Mouse (Mus musculus) CH12.LX (cell line): Measurements from ENCODE around the gene Nek6.

ENCODE experiments used
- BHLHE40 ChIP-seq: IDR thresholded peaks from 2 replicates; pipeline ENCODE4 v1.6.1; 2011; ENCODE audit warnings: mild to moderate bottlenecking, low read depth, low read length, improper control_type of control experiment
- CHD2 ChIP-seq: IDR thresholded peaks from 2 replicates; pipeline ENCODE4 v1.6.1; 2011; ENCODE audit warnings: low read length, improper control_type of control experiment
- CTCF ChIP-seq, 2 experiments: IDR thresholded peaks in 1 of 2; conservative IDR thresholded peaks in 1 of 2; 2 replicates each; pipeline ENCODE4 v1.5.1; 2011 to 2012; ENCODE audit warnings: low read depth in 2 of 2, low read length in 2 of 2, improper control_type of control experiment in 1 of 2, inconsistent platforms in 1 of 2, mild to moderate bottlenecking in 1 of 2, moderate library complexity in 1 of 2
- KAT2A ChIP-seq: IDR thresholded peaks from 2 replicates; pipeline ENCODE4 v1.6.1; 2012; ENCODE audit warnings: low read length, improper control_type of control experiment, inconsistent platforms; ENCODE audit not compliant: insufficient replicate concordance
- MAX ChIP-seq: IDR thresholded peaks from 2 replicates; pipeline ENCODE4 v1.6.1; 2011; ENCODE audit warnings: low read length, improper control_type of control experiment
- MXI1 ChIP-seq: IDR thresholded peaks from 2 replicates; pipeline ENCODE4 v1.6.1; 2011; ENCODE audit warnings: mild to moderate bottlenecking, low read depth, low read length, improper control_type of control experiment
- POLR2A ChIP-seq: IDR thresholded peaks from 2 replicates; pipeline ENCODE4 v1.6.1; 2011; ENCODE audit warnings: low read depth, mild to moderate bottlenecking, improper control_type of control experiment, low read length
- POLR2AphosphoS2 ChIP-seq: IDR thresholded peaks from 2 replicates; pipeline ENCODE4 v1.6.1; 2011; ENCODE audit warnings: low read depth, low read length, improper control_type of control experiment
- RCOR1 ChIP-seq: conservative IDR thresholded peaks from 2 replicates; pipeline ENCODE4 v1.6.1; 2012; ENCODE audit warnings: low read depth, mild to moderate bottlenecking, inconsistent platforms, low read length, improper control_type of control experiment
- SMC3 ChIP-seq: IDR thresholded peaks from 2 replicates; pipeline ENCODE4 v1.6.1; 2011; ENCODE audit warnings: low read depth, low read length, improper control_type of control experiment
- TCF12 ChIP-seq: IDR thresholded peaks from 2 replicates; pipeline ENCODE4 v1.6.1; 2014; ENCODE audit warnings: low read depth, mild to moderate bottlenecking, inconsistent platforms, low read length, improper control_type of control experiment

- TF ChIP-seq POLR2AphosphoS2 (no peak), CTCF (conservative IDR thresholded peaks at IDR 0.05 in 1 of 2, IDR thresholded peaks at IDR 0.05 in 1 of 2; ENCODE audit: low read depth in 2 of 2, low read length in 2 of 2) (no peak), BHLHE40 (no peak), MXI1 (no peak), CHD2 (no peak), TCF12 (no peak), POLR2A (no peak), KAT2A (no peak), MAX (no peak), RCOR1 (no peak), SMC3 (no peak)
Observed at GRCm38 (mm10) chr2:38546222-38546621, 34.8 kb downstream of the Nek6 start.
